Mouse (Mus musculus) midbrain, embryonic 14.5 days (tissue): Measurements from ENCODE around the gene Rora. TPM values are rescaled to one million over a fixed set of nuclear protein-coding genes. Genes with fewer than 3 reads are reported as not detected.

ENCODE experiments used
- ATAC-seq: fragments of 200-750 bp; cut with Nextera tagmentation; 2 replicates; pipeline ENCODE4 v1.8.0; 2017; ENCODE audit warnings: moderate number of reproducible peaks, moderate library complexity; ENCODE audit not compliant: low FRiP score, low TSS enrichment
- DNase-seq: peaks from one replicate; pipeline ENCODE4 v3.0.0-alpha.2; 2015
- H3K27ac ChIP-seq: fragments of 300-500 bp; sonication (generic); replicated peaks from 2 replicates; pipeline ENCODE4 v1.5.1; 2014; ENCODE audit warnings: mild to moderate bottlenecking, low read depth, low read length, moderate library complexity
- H3K27me3 ChIP-seq: fragments of 300-500 bp; sonication (generic); 2 replicates; pipeline ENCODE4 v1.6.1; 2014; ENCODE audit warnings: low read length, control low read depth, mixed read lengths; ENCODE audit not compliant: control insufficient read depth, insufficient read depth
- H3K36me3 ChIP-seq: fragments of 300-500 bp; sonication (generic); 2 replicates; pipeline ENCODE4 v1.6.1; 2014; ENCODE audit warnings: low read length, control low read depth; ENCODE audit not compliant: control insufficient read depth, insufficient read depth
- H3K4me1 ChIP-seq: fragments of 300-500 bp; sonication (generic); 2 replicates; pipeline ENCODE4 v1.6.1; 2014; ENCODE audit warnings: mild to moderate bottlenecking, antibody characterized with exemption, low read length, control low read depth; ENCODE audit not compliant: control insufficient read depth, insufficient read depth
- H3K4me2 ChIP-seq: fragments of 300-500 bp; sonication (generic); 2 replicates; pipeline ENCODE4 v1.6.1; 2014; ENCODE audit warnings: mild to moderate bottlenecking, low read length, moderate library complexity
- H3K4me3 ChIP-seq: fragments of 300-500 bp; sonication (generic); replicated peaks from 2 replicates; pipeline ENCODE4 v1.5.1; 2014; ENCODE audit warnings: low read depth, low read length
- H3K9ac ChIP-seq: fragments of 300-500 bp; sonication (generic); replicated peaks from 2 replicates; pipeline ENCODE4 v1.6.1; 2014; ENCODE audit warnings: mild to moderate bottlenecking, low read length, moderate library complexity
- H3K9me3 ChIP-seq: fragments of 300-500 bp; sonication (generic); 2 replicates; pipeline ENCODE4 v1.6.1; 2016; ENCODE audit warnings: low read length, control low read depth, mixed read lengths; ENCODE audit not compliant: control insufficient read depth
- WGBS: fragments of 180-500 bp; shearing (Covaris S2); extraction: QIAGEN DNeasy Blood & Tissue Kit; methylation state at CpG from one replicate; pipeline ENCODE4 v1.1.7; 2014; 5-methylcytosine and 5-hydroxymethylcytosine counted together
- polyA plus RNA-seq: library from polyadenylated mRNA; unstranded; fragments of >200 nt; fragmentation: Nextera tagmentation; extraction: Ambion mirVana; gene quantifications from 2 replicates; pipeline ENCODE4 v1.2.1, GENCODE M21; 2014

Rora gene
- polyA plus RNA-seq, 1 experiment from 2014 or later, result 39.1 TPM

- no peak overlapping the region for H3K9ac ChIP-seq
- H3K36me3 ChIP-seq, result no peaks in the 10 kb centered on the region
- H3K9me3 ChIP-seq, result no peaks in the 10 kb centered on the region
- H3K27ac ChIP-seq, result no peak overlapping the region
- peaks cover 23% of the 10 kb centered on the region for H3K4me1 ChIP-seq
- no peak overlapping the region for H3K4me3 ChIP-seq
- no peak overlapping the region for H3K4me2 ChIP-seq
- DNase-seq, result peak; percentile 74
- no peaks in the 10 kb centered on the region for H3K27me3 ChIP-seq
- no peak; the same call in 1 of the 2 replicates for ATAC-seq
- whole genome bisulfite sequencing, result 16% methylated on average over 6 of the region's 6 CpGs
Measured at GRCm38 (mm10) chr9:68881896-68882295, 228.3 kb downstream of the Rora start.

- DNase-seq (no peak), ATAC-seq (no peak)
- Histone ChIP-seq H3K27ac (no peak overlapping the region), H3K4me1 (peaks cover 23% of the 10 kb centered on the region), H3K9me3 (no peaks in the 10 kb centered on the region), H3K27me3 (no peaks in the 10 kb centered on the region), H3K4me3 (no peak overlapping the region), H3K4me2 (no peak overlapping the region), H3K36me3 (no peaks in the 10 kb centered on the region), H3K9ac (no peak overlapping the region)
- 52% methylated on average over 6 of the region's 6 CpGs for WGBS
Measured at GRCm38 (mm10) chr9:68883005-68883404, 229.4 kb downstream of the Rora start.

- Histone ChIP-seq H3K9ac (no peak overlapping the region), H3K4me1 (peaks cover 28% of the 10 kb centered on the region), H3K9me3 (no peaks in the 10 kb centered on the region), H3K4me3 (no peak overlapping the region), H3K27me3 (no peaks in the 10 kb centered on the region), H3K4me2 (no peak overlapping the region), H3K27ac (no peak overlapping the region), H3K36me3 (no peaks in the 10 kb centered on the region)
- DNase-seq, result no peak
- no peak for ATAC-seq
- WGBS, result 93% methylated on average over 8 of the region's 8 CpGs
Measured at GRCm38 (mm10) chr9:68883687-68884086, 230.1 kb downstream of the Rora start.

- peaks cover 28% of the 10 kb centered on the region for H3K4me1 ChIP-seq
- WGBS, result 89% methylated on average over 9 of the region's 9 CpGs
- DNase-seq (no peak), ATAC-seq (no peak)
- no peak overlapping the region for H3K27ac ChIP-seq
- H3K27me3 ChIP-seq, result no peaks in the 10 kb centered on the region
- no peak overlapping the region for H3K9ac ChIP-seq
- H3K4me3 ChIP-seq, result no peak overlapping the region
- no peaks in the 10 kb centered on the region for H3K36me3 ChIP-seq
- H3K4me2 ChIP-seq, result no peak overlapping the region
- no peaks in the 10 kb centered on the region for H3K9me3 ChIP-seq
Measured at GRCm38 (mm10) chr9:68884451-68885035, 231.0 kb downstream of the Rora start.

GRCm38 (mm10) chr9:68888670-68889069, 235.1 kb downstream of the Rora start:
- Histone ChIP-seq H3K27me3 (no peaks in the 10 kb centered on the region), H3K36me3 (no peaks in the 10 kb centered on the region), H3K9ac (no peak overlapping the region), H3K4me3 (no peak overlapping the region), H3K9me3 (no peaks in the 10 kb centered on the region), H3K27ac (no peak overlapping the region), H3K4me1 (0 out of 2 replicates have a peak, but pooled peaks cover 4% of the 10 kb centered on the region), H3K4me2 (no peak overlapping the region)
- WGBS, result 38% methylated on average over 8 of the region's 8 CpGs
- ATAC-seq (no peak), DNase-seq (peak; percentile 69)

- DNase-seq (no peak), ATAC-seq (no peak)
- Histone ChIP-seq H3K27ac (no peak overlapping the region), H3K36me3 (no peaks in the 10 kb centered on the region), H3K9me3 (no peaks in the 10 kb centered on the region), H3K4me2 (no peak overlapping the region), H3K27me3 (no peaks in the 10 kb centered on the region), H3K9ac (no peak overlapping the region), H3K4me1 (0 out of 2 replicates have a peak, but pooled peaks cover 4% of the 10 kb centered on the region), H3K4me3 (no peak overlapping the region)
- WGBS, result 91% methylated on average over 11 of the region's 11 CpGs
Measured at GRCm38 (mm10) chr9:68891431-68891830, 237.8 kb downstream of the Rora start.

GRCm38 (mm10) chr9:68892356-68892755, 238.8 kb downstream of the Rora start:
- Histone ChIP-seq H3K9ac (no peak overlapping the region), H3K27me3 (no peaks in the 10 kb centered on the region), H3K4me2 (no peak overlapping the region), H3K4me3 (no peak overlapping the region), H3K4me1 (0 out of 2 replicates have a peak, but pooled peaks cover 4% of the 10 kb centered on the region), H3K36me3 (no peaks in the 10 kb centered on the region), H3K9me3 (no peaks in the 10 kb centered on the region), H3K27ac (no peak overlapping the region)
- DNase-seq (no peak), ATAC-seq (no peak)
- 97% methylated on average over 4 of the region's 4 CpGs for WGBS

GRCm38 (mm10) chr9:68892859-68893258, 239.3 kb downstream of the Rora start:
- H3K4me3 ChIP-seq, result no peak overlapping the region
- H3K4me1 ChIP-seq, result 0 out of 2 replicates have a peak, but pooled peaks cover 4% of the 10 kb centered on the region
- no peaks in the 10 kb centered on the region for H3K27me3 ChIP-seq
- 76% methylated on average over 6 of the region's 6 CpGs for WGBS
- DNase-seq (no peak), ATAC-seq (no peak)
- no peak overlapping the region for H3K9ac ChIP-seq
- H3K9me3 ChIP-seq, result no peaks in the 10 kb centered on the region
- H3K36me3 ChIP-seq, result no peaks in the 10 kb centered on the region
- no peak overlapping the region for H3K4me2 ChIP-seq
- no peak overlapping the region for H3K27ac ChIP-seq

- H3K4me1 ChIP-seq, result no peaks in the 10 kb centered on the region
- no peak overlapping the region for H3K4me3 ChIP-seq
- no peaks in the 10 kb centered on the region for H3K9me3 ChIP-seq
- ATAC-seq (no peak), DNase-seq (no peak)
- H3K27ac ChIP-seq, result no peak overlapping the region
- H3K9ac ChIP-seq, result no peak overlapping the region
- H3K36me3 ChIP-seq, result no peaks in the 10 kb centered on the region
- H3K4me2 ChIP-seq, result no peak overlapping the region
- H3K27me3 ChIP-seq, result no peaks in the 10 kb centered on the region
- 80% methylated on average over 6 of the region's 6 CpGs for WGBS
Measured at GRCm38 (mm10) chr9:68898286-68898685, 244.7 kb downstream of the Rora start.
